Mouse (Mus musculus): Measurements from ENCODE around the gene Tesk1. TPM values are rescaled to one million over a fixed set of nuclear protein-coding genes. Genes with fewer than 3 reads are reported as not detected.

Tesk1 gene
- polyA plus RNA-seq, 1 experiment, result 56.3 TPM

DNA sequence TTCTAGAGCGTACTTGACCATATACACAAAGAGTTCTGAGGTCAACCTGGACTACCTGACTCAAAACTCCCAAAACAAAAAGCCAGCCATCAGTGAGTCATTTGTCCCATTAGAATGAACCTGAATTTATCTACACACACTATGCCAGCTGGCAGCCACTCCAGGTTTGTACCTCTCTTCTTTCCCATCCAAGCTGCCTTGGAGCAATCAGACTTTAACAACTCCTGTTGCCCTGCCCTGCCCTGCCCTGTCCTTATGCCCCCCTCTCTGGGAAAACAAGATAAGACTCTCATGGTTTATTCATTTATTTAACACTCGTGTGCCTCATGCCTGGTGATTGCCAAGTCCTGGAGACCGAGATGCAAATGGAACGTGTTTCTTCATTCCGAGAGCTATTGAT lies 49.1 kb downstream of the Tesk1 start:
- Histone ChIP-seq H3K4me1 (ENCODE audit: control insufficient read depth, insufficient read depth, low read length) (no peaks in the 10 kb centered on the region; the same call in none of the 2 replicates), H3K27me3 (ENCODE audit: control insufficient read depth, insufficient read depth, low read length) (no peaks in the 10 kb centered on the region), H3K27ac (ENCODE audit: insufficient read depth, low read length) (no peak overlapping the region), H3K4me3 (replicated peaks; ENCODE audit: insufficient read depth, low read depth, low read length) (no peak overlapping the region)
- no peak for DNase-seq
- 87% methylated on average over 5 of the region's 5 CpGs for WGBS
- TF ChIP-seq POLR2A (IDR thresholded peaks at IDR 0.05; ENCODE audit: borderline replicate concordance, insufficient read depth, low read length) (no peak), CTCF (IDR thresholded peaks at IDR 0.05; ENCODE audit: borderline replicate concordance, insufficient read depth, low read depth, low read length) (no peak)

- 16% methylated on average over 12 of the region's 12 CpGs for WGBS
- no peaks in the 10 kb centered on the region; the same call in none of the 2 replicates for H3K4me1 ChIP-seq (ENCODE audit: control insufficient read depth, insufficient read depth, low read length)
- peak overlapping the region; percentile 2; the same call in 1 of the 2 replicates for H3K27ac ChIP-seq (ENCODE audit: insufficient read depth, low read length)
- peak overlapping the region; percentile 76 for H3K4me3 ChIP-seq (replicated peaks; ENCODE audit: insufficient read depth, low read depth, low read length)
- no peaks in the 10 kb centered on the region for H3K27me3 ChIP-seq (ENCODE audit: control insufficient read depth, insufficient read depth, low read length)
- TF ChIP-seq CTCF (IDR thresholded peaks at IDR 0.05; ENCODE audit: borderline replicate concordance, insufficient read depth, low read depth, low read length), result no peak
- TF ChIP-seq POLR2A (IDR thresholded peaks at IDR 0.05; ENCODE audit: borderline replicate concordance, insufficient read depth, low read length), result no peak
- no peak for DNase-seq
Observed at GRCm38 (mm10) chr4:43492101-43492820, 50.5 kb downstream of the Tesk1 start.

DNA sequence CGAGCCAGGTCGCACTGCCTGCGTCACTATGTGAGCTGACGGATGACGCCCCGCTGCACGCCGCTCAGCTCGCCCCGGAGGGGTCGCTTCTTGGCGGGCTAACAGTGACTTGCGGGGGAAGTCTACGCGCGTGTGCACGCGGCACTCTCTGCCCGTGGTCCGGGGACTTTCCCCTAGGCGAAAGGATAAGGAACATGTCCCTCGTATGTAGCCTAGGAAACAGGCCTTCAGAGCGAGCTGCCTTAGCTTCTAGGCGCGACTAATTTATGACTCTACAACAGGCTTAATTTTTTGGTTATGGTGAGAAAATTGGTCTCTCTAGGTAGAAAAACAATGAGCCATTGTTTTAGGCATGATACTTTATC lies 51.1 kb downstream of the Tesk1 start, which contains the start of gene Ccdc107:
TSS of gene Ccdc107 (plus strand) at position 80 of the 365 bp plus-strand sequence.
- H3K4me1 ChIP-seq (ENCODE audit: control insufficient read depth, insufficient read depth, low read length), result no peaks in the 10 kb centered on the region; the same call in none of the 2 replicates
- WGBS, result under 1% methylated on average over 25 of the region's 25 CpGs
- peak within 1 kb of the TSS; percentile 76 for H3K4me3 ChIP-seq (replicated peaks; ENCODE audit: insufficient read depth, low read depth, low read length)
- peak; percentile 92 to 97 for DNase-seq
- H3K27ac ChIP-seq (ENCODE audit: insufficient read depth, low read length), result peak within 1 kb of the TSS; percentile 61
- no peak for TF ChIP-seq POLR2A (IDR thresholded peaks at IDR 0.05; ENCODE audit: borderline replicate concordance, insufficient read depth, low read length)
- TF ChIP-seq CTCF (IDR thresholded peaks at IDR 0.05; ENCODE audit: borderline replicate concordance, insufficient read depth, low read depth, low read length), result no peak
- no peaks in the 10 kb centered on the region for H3K27me3 ChIP-seq (ENCODE audit: control insufficient read depth, insufficient read depth, low read length)

DNA sequence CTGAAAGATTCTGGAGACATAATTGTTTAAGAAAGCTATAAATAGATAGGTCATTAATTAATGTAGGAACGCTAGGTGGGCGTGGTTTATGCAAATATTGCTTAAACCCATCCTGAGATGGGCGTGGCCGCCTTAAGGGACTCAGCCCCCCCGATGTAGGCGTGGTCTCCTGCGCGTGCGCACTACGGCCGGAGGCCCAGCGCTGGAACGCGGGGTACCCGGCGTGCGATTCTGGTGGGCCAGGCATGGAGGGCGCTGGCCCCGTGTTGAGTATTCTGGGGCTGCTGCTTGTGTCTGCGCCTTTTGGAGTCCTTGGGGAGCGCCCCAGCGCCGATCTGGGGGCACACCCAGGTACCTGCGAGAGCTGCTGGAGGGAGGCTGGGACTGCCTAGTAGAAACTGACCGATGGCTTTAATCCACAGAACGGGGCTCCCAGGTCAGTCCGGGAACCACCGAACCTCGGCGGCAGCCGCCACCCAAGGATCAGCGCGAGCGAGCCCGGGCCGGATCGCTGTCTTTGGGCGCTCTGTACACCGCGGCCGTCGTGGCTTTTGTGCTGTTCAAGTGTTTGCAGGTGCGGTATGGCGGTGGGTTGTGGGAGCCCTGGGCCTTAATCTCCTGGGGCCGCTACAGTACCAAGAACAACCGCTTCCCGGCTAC lies 51.6 kb downstream of the Tesk1 start:
- Histone ChIP-seq H3K27ac (ENCODE audit: insufficient read depth, low read length) (peak overlapping the region; percentile 61), H3K4me1 (ENCODE audit: control insufficient read depth, insufficient read depth, low read length) (no peaks in the 10 kb centered on the region; the same call in none of the 2 replicates), H3K27me3 (ENCODE audit: control insufficient read depth, insufficient read depth, low read length) (no peaks in the 10 kb centered on the region), H3K4me3 (replicated peaks; ENCODE audit: insufficient read depth, low read depth, low read length) (peak overlapping the region; percentile 76)
- TF ChIP-seq POLR2A (IDR thresholded peaks at IDR 0.05; ENCODE audit: borderline replicate concordance, insufficient read depth, low read length), result peak; percentile 99
- no peak; the same call in 1 of the 2 replicates for TF ChIP-seq CTCF (IDR thresholded peaks at IDR 0.05; ENCODE audit: borderline replicate concordance, insufficient read depth, low read depth, low read length)
- DNase-seq, result peak; percentile 95 to 98
- WGBS, result 1% methylated on average over 47 of the region's 47 CpGs

DNA sequence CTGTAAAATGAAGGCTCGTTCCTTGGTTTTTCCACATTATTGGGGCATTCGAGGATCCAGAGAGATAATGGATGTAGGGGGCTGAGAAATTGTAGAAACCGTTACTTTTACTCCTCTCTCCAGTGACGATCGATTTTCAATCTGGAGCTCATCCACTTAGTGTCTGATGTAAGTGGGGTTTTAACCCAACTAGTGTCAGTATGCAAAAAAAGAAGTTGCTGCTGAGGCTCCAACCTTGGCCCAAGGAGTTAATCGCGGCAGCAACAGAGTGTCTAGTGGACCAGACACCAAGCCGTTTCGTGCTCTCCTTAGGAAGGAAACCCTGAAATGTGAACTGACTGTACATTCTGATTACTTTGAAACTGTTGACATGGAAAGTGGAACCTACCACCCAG lies 52.1 kb downstream of the Tesk1 start:
- Histone ChIP-seq H3K4me3 (replicated peaks; ENCODE audit: insufficient read depth, low read depth, low read length) (peak overlapping the region; percentile 76), H3K4me1 (ENCODE audit: control insufficient read depth, insufficient read depth, low read length) (no peaks in the 10 kb centered on the region; the same call in none of the 2 replicates), H3K27ac (ENCODE audit: insufficient read depth, low read length) (peak overlapping the region; percentile 61; the same call in 1 of the 2 replicates), H3K27me3 (ENCODE audit: control insufficient read depth, insufficient read depth, low read length) (no peaks in the 10 kb centered on the region)
- WGBS, result 1% methylated on average over 9 of the region's 9 CpGs
- TF ChIP-seq CTCF (IDR thresholded peaks at IDR 0.05; ENCODE audit: borderline replicate concordance, insufficient read depth, low read depth, low read length), result no peak
- no peak for TF ChIP-seq POLR2A (IDR thresholded peaks at IDR 0.05; ENCODE audit: borderline replicate concordance, insufficient read depth, low read length)
- DNase-seq, result no peak

DNA sequence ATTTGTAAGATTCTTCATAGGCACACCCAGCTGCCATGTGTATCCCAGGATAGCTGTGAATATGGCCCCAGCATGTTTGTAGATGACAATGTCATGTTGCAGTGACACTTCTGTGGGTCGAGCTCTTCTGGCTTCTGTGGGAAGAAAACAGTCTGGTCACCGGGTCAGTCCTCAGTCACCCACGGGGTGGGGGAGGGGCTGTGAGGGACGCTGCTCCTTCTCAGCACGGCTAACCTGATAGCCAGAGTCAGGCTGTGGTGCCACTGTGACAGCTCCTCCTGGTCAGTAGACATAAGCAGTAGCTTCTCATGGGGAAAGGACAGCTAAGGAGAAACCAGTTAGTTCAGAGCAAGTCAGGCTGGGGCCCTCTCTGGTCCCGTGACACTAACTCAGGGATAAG lies 54.8 kb downstream of the Tesk1 start:
- Histone ChIP-seq H3K27me3 (ENCODE audit: control insufficient read depth, insufficient read depth, low read length) (no peaks in the 10 kb centered on the region), H3K4me1 (ENCODE audit: control insufficient read depth, insufficient read depth, low read length) (no peaks in the 10 kb centered on the region; the same call in none of the 2 replicates), H3K27ac (ENCODE audit: insufficient read depth, low read length) (no peak overlapping the region), H3K4me3 (replicated peaks; ENCODE audit: insufficient read depth, low read depth, low read length) (no peak overlapping the region)
- no peak for DNase-seq
- 65% methylated on average over 6 of the region's 6 CpGs for WGBS
- no peak for TF ChIP-seq CTCF (IDR thresholded peaks at IDR 0.05; ENCODE audit: borderline replicate concordance, insufficient read depth, low read depth, low read length)
- TF ChIP-seq POLR2A (IDR thresholded peaks at IDR 0.05; ENCODE audit: borderline replicate concordance, insufficient read depth, low read length), result no peak

DNA sequence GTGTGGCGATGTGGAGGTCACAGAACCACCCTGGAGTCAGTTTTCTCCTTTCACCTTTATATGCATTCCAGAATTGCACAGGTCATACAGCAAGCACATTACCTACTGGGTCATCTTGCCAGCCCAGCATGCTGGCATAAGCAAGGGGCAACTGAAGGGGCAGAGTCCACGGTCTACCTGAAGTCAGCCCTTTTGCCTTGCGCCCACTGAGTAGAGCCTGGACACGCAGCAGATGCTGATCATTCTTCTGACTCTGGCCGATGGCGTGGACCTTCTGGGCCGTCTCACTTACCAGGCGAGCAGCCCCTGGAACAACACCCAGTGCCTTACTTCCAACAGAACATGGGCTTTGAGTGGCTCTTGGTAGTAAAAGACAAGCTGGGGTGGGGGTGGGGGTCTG lies 55.7 kb downstream of the Tesk1 start:
- WGBS, result 92% methylated on average over 8 of the region's 8 CpGs
- no peaks in the 10 kb centered on the region for H3K27me3 ChIP-seq (ENCODE audit: control insufficient read depth, insufficient read depth, low read length)
- TF ChIP-seq POLR2A (IDR thresholded peaks at IDR 0.05; ENCODE audit: borderline replicate concordance, insufficient read depth, low read length) (no peak), CTCF (IDR thresholded peaks at IDR 0.05; ENCODE audit: borderline replicate concordance, insufficient read depth, low read depth, low read length) (no peak)
- H3K4me3 ChIP-seq (replicated peaks; ENCODE audit: insufficient read depth, low read depth, low read length), result no peak overlapping the region
- H3K27ac ChIP-seq (ENCODE audit: insufficient read depth, low read length), result no peak overlapping the region
- DNase-seq, result no peak
- H3K4me1 ChIP-seq (ENCODE audit: control insufficient read depth, insufficient read depth, low read length), result no peaks in the 10 kb centered on the region; the same call in none of the 2 replicates

Other genes with a start within 250 kb of the Tesk1 start
- 1.0 and 1.4 TPM in 2 replicates for gene Atp8b5, start 174.8 kb upstream of the Tesk1 start, polyA plus RNA-seq (2012; rRNA removed)
- 63.0 and 65.8 TPM in 2 replicates for gene Rusc2, start 60.0 kb upstream of the Tesk1 start, polyA plus RNA-seq (2012; rRNA removed)
- 0.87 and 2.0 TPM in 2 replicates for gene Fam166b, start 12.8 kb upstream of the Tesk1 start, polyA plus RNA-seq (2012; rRNA removed)
- gene Cd72, start 12.7 kb downstream of the Tesk1 start, polyA plus RNA-seq (2012; rRNA removed), result 0.74 and 0.84 TPM in 2 replicates
- gene Sit1, start 41.8 kb downstream of the Tesk1 start, polyA plus RNA-seq (2012; rRNA removed), result not detected in 2 replicates
- 133 and 137 TPM in 2 replicates for gene Ccdc107, start 51.0 kb downstream of the Tesk1 start, polyA plus RNA-seq (2012; rRNA removed)
- 2.8 and 3.2 TPM in 2 replicates for gene Arhgef39, start 57.8 kb downstream of the Tesk1 start, polyA plus RNA-seq (2012; rRNA removed)
- gene Car9, start 65.0 kb downstream of the Tesk1 start, polyA plus RNA-seq (2012; rRNA removed), result 15.8 and 17.7 TPM in 2 replicates
- gene Tpm2, start 81.8 kb downstream of the Tesk1 start, polyA plus RNA-seq (2012; rRNA removed), result 18.0 and 21.1 TPM in 2 replicates
- gene Creb3, start 120.4 kb downstream of the Tesk1 start, polyA plus RNA-seq (2012; rRNA removed), result 70.4 and 71.2 TPM in 2 replicates
- gene Tln1, start 120.8 kb downstream of the Tesk1 start, polyA plus RNA-seq (2012; rRNA removed), result 48.8 and 53.9 TPM in 2 replicates
- gene Rgp1, start 136.8 kb downstream of the Tesk1 start, polyA plus RNA-seq (2012; rRNA removed), result 30.3 and 39.2 TPM in 2 replicates
- 79.8 and 80.0 TPM in 2 replicates for gene Gba2, start 136.9 kb downstream of the Tesk1 start, polyA plus RNA-seq (2012; rRNA removed)
- not detected in 2 replicates for gene Msmp, start 142.6 kb downstream of the Tesk1 start, polyA plus RNA-seq (2012; rRNA removed)
- 140 and 145 TPM in 2 replicates for gene Npr2, start 190.0 kb downstream of the Tesk1 start, polyA plus RNA-seq (2012; rRNA removed)
- gene Spag8, start 211.7 kb downstream of the Tesk1 start, polyA plus RNA-seq (2012; rRNA removed), result 3.8 and 5.7 TPM in 2 replicates
- 94.3 and 99.6 TPM in 2 replicates for gene Hint2, start 214.5 kb downstream of the Tesk1 start, polyA plus RNA-seq (2012; rRNA removed)
- gene Tmem8b, start 227.0 kb downstream of the Tesk1 start, polyA plus RNA-seq (2012; rRNA removed), result 21.2 and 21.8 TPM in 2 replicates
- gene Fam221b, start 227.2 kb downstream of the Tesk1 start, polyA plus RNA-seq (2012; rRNA removed), result 0.77 and 1.0 TPM in 2 replicates